Comparison of ENCODE assay signal across 8 mouse cellular contexts in the genomic region with DNA sequence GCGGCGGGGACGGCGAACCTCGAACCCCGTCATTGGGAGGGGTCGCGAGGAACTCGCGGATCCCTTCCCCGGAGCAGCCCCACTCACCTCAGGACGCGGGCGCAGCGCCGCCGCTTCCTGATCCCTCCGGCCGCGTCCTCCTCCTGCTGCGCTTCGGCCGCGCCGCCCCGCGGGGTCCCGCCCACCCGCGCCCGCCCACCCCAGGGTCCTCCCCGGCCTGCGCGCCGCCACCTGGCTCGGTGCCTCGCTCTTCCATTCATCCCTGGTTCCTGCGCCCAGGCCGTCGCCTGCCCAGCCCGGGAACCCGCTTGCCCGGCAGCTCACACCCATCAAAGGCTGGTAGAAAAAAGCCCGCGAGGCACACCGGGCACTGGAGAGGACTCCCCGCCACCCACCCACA. TPM values are rescaled to one million over a fixed set of nuclear protein-coding genes. Genes with fewer than 3 reads are reported as not detected.
DNase-seq lines count a peak whose midpoint lies in the region; ATAC-seq and TF ChIP-seq lines count a peak whose summit lies in the region.

Gene Trpv4 (minus strand): TSS at position 167 of the 400 bp plus-strand sequence.

- no peak for TF ChIP-seq CTCF in embryonic fibroblast, embryonic 13.5 days (IDR thresholded peaks at IDR 0.05; ENCODE audit: borderline replicate concordance, insufficient read depth, low read length)

- H3K27ac ChIP-seq in lung, embryonic 16.5 days (ENCODE audit: low read length), result no peak within 1 kb of the TSS
- H3K27ac ChIP-seq in embryonic fibroblast, embryonic 13.5 days (ENCODE audit: insufficient read depth, low read length), result no peak within 1 kb of the TSS
- H3K27ac ChIP-seq in hindbrain, embryonic 16.5 days (ENCODE audit: low read depth, low read length), result no peak within 1 kb of the TSS
- no peak within 1 kb of the TSS for H3K27ac ChIP-seq in macrophage

- DNase-seq in lung, postnatal 25 days (ENCODE audit: low spot score), result no peak
- no peak for DNase-seq in frontal cortex, postnatal 36 days (ENCODE audit: low spot score in 2 of 2)

- no peaks in the 10 kb centered on the region for H3K36me3 ChIP-seq in lung, embryonic 16.5 days (ENCODE audit: control insufficient read depth, insufficient read depth, low read length)
- H3K36me3 ChIP-seq in hindbrain, embryonic 16.5 days (ENCODE audit: control insufficient read depth, insufficient read depth, low read length), result no peaks in the 10 kb centered on the region
- no peaks in the 10 kb centered on the region for H3K36me3 ChIP-seq in macrophage (ENCODE audit: inconsistent target)

- peaks cover 11% of the 10 kb centered on the region for H3K4me1 ChIP-seq in lung, embryonic 16.5 days (replicated peaks; ENCODE audit: control insufficient read depth, insufficient read depth, low read length)
- H3K4me1 ChIP-seq in embryonic fibroblast, embryonic 13.5 days (ENCODE audit: control insufficient read depth, insufficient read depth, low read length), result no peaks in the 10 kb centered on the region
- peaks cover 12% of the 10 kb centered on the region for H3K4me1 ChIP-seq in hindbrain, embryonic 16.5 days (ENCODE audit: control insufficient read depth, insufficient read depth, low read depth, low read length)

- peak; percentile 46; the same call in 1 of the 2 replicates for TF ChIP-seq POLR2A in embryonic fibroblast, embryonic 13.5 days (IDR thresholded peaks at IDR 0.05; ENCODE audit: low read depth, low read length)

- peak; percentile 83 for ATAC-seq in lung, embryonic 16.5 days (ENCODE audit: low read depth)
- ATAC-seq in hindbrain, embryonic 16.5 days, result peak; percentile 62
- ATAC-seq in megakaryocyte-erythroid progenitor cell, adult 5-6 weeks (replicated peaks; ENCODE audit: low FRiP score, low TSS enrichment, poor library complexity, severe bottlenecking), result no peak
- no peak for ATAC-seq in frontal cortex, adult (ENCODE audit: low TSS enrichment)

- H3K27me3 ChIP-seq in lung, embryonic 16.5 days (ENCODE audit: control insufficient read depth, insufficient read depth, low read depth, low read length), result peaks cover 31% of the 10 kb centered on the region
- peaks cover 28% of the 10 kb centered on the region for H3K27me3 ChIP-seq in hindbrain, embryonic 16.5 days (replicated peaks; ENCODE audit: control insufficient read depth, insufficient read depth, low read length)

- peak within 1 kb of the TSS; percentile 70 for H3K9ac ChIP-seq in lung, embryonic 16.5 days (ENCODE audit: low read length)
- peak within 1 kb of the TSS; percentile 61 for H3K9ac ChIP-seq in hindbrain, embryonic 16.5 days (ENCODE audit: low read depth, low read length)

- H3K9me3 ChIP-seq in lung, embryonic 16.5 days (ENCODE audit: control insufficient read depth, low read length), result no peaks in the 10 kb centered on the region
- no peaks in the 10 kb centered on the region for H3K9me3 ChIP-seq in hindbrain, embryonic 16.5 days (ENCODE audit: control insufficient read depth, low read length)

- no peaks in the 10 kb centered on the region for H3K79me2 ChIP-seq in macrophage (ENCODE audit: inconsistent target)

- H3K4me2 ChIP-seq in lung, embryonic 16.5 days (ENCODE audit: low read depth, low read length), result peak within 1 kb of the TSS; percentile 94
- peak within 1 kb of the TSS; percentile 91 for H3K4me2 ChIP-seq in hindbrain, embryonic 16.5 days (ENCODE audit: low read length)

- 2% methylated on average over 37 of the region's 47 CpGs for WGBS in lung, embryonic 16.5 days
- 2% methylated on average over 9 of the region's 47 CpGs for WGBS in hindbrain, embryonic 16.5 days
- WGBS in macrophage (ENCODE audit: missing documents), result 6% methylated on average over 44 of the region's 47 CpGs

- H3K4me3 ChIP-seq in lung, embryonic 16.5 days (ENCODE audit: low read length), result peak within 1 kb of the TSS; percentile 57
- peak within 1 kb of the TSS; percentile 41 for H3K4me3 ChIP-seq in embryonic fibroblast, embryonic 13.5 days (ENCODE audit: insufficient read depth, low read length)
- H3K4me3 ChIP-seq in hindbrain, embryonic 16.5 days (ENCODE audit: low read length), result peak within 1 kb of the TSS; percentile 50
- peak within 1 kb of the TSS; percentile 6; the same call in 1 of the 2 replicates for H3K4me3 ChIP-seq in macrophage (ENCODE audit: inconsistent target)

RNA-seq across cellular contexts. Expression of gene Trpv4, which starts in this region (rescaled TPM):
- polyA plus RNA-seq in lung, embryonic 16.5 days (2015; fragmentation: Nextera tagmentation; extraction: Ambion mirVana), result 2.8 and 2.9 TPM in 2 replicates
- 1.1 and 2.0 TPM in 2 replicates for polyA plus RNA-seq in embryonic fibroblast, embryonic 13.5 days (2011; ENCODE audit: insufficient read length, low read depth, missing spikeins)
- 2.3 and 3.0 TPM in 2 replicates for polyA plus RNA-seq in hindbrain, embryonic 16.5 days (2015; fragmentation: Nextera tagmentation; extraction: Ambion mirVana)
- 10 to 100 TPM in 22 of 26 experiments, 1 to 10 TPM in 4; 4.9 to 48.1 (median 27.0) TPM for total RNA-seq in macrophage (2018; cell fraction: chromatin; rRNA removed)
- 1 to 10 TPM; 1.6 to 9.9 (median 5.4) TPM for total RNA-seq in macrophage (2018; cell fraction: cytosol; rRNA removed)
- total RNA-seq in macrophage (2018; cell fraction: nucleus; rRNA removed), result 10 to 100 TPM in 17 of 26 experiments, 1 to 10 TPM in 9; 3.5 to 37.8 (median 15.3) TPM
- polyA plus RNA-seq in macrophage (2018), result 4.4 to 12.1 TPM (median 7.1 TPM) in 3 replicates
- 0.15 and 0.20 TPM in 2 replicates for total RNA-seq in megakaryocyte-erythroid progenitor cell, adult 5-6 weeks (2014; fragmentation: Nextera tagmentation)
- 0.52 TPM in 1 of 2 replicates, not detected in the other for total RNA-seq in megakaryocyte-erythroid progenitor cell, adult 5-6 weeks (2017)

Comparison
In these comparisons a context has a peak if more than half of its experiments do, and no peak if none do; other contexts are left out.
1. ATAC-seq: peak in lung, embryonic 16.5 days (single experiment) and hindbrain, embryonic 16.5 days (single experiment); none in megakaryocyte-erythroid progenitor cell, adult 5-6 weeks (single experiment) and frontal cortex, adult (single experiment).
2. H3K4me3 ChIP-seq: peak in every context shown above with its lines; median percentile 57 in lung, embryonic 16.5 days; 50 in hindbrain, embryonic 16.5 days; 41 in embryonic fibroblast, embryonic 13.5 days; 6 in macrophage.